Mouse (Mus musculus): ENCODE results near the gene Kctd10.

GRCm38 (mm10) chr5:114412361-114412998, 32.2 kb upstream of the Kctd10 start:
- no peak for TF ChIP-seq EP300 (optimal IDR thresholded peaks at IDR 0.05)
- no peak for TF ChIP-seq CTCF (IDR thresholded peaks at IDR 0.05; ENCODE audit: low read depth)

Measured in stomach, postnatal 0 days (tissue).